Mouse (Mus musculus) thymus, adult 18-20 months (tissue): ENCODE measurements around the gene Fbxw17.
"Not testable (repeated sequence)": the region's sequence is repeated elsewhere in the genome, so short reads cannot be mapped to it uniquely, and the experiment has no call there.

Experiments used
- DNase-seq, 2 experiments: peaks; one replicate each; pipeline ENCODE4 v3.0.0; 2022; ENCODE audit warnings: mixed read lengths in 2 of 2

Fbxw17 gene

GRCm38 (mm10) chr13:50417389-50418183, at the start of gene Fbxw17:
Gene Fbxw17 (plus strand): TSS chr13:50417864.
- peak; percentile 48 to 51 for DNase-seq

GRCm38 (mm10) chr13:50372934-50373705, 44.5 kb upstream of the Fbxw17 start:
- DNase-seq, result not testable (repeated sequence)

- DNase-seq, result not testable (repeated sequence)
Observed at GRCm38 (mm10) chr13:50389146-50389545, 28.5 kb upstream of the Fbxw17 start.

GRCm38 (mm10) chr13:50418421-50418820, 757 bp downstream of the Fbxw17 start:
- no peak for DNase-seq

- DNase-seq, result no peak
Observed at GRCm38 (mm10) chr13:50423625-50424209, 6.1 kb downstream of the Fbxw17 start.

- no peak for DNase-seq
Observed at GRCm38 (mm10) chr13:50424517-50424916, 6.9 kb downstream of the Fbxw17 start.

GRCm38 (mm10) chr13:50426686-50427085, 9.0 kb downstream of the Fbxw17 start:
- DNase-seq, result no peak

- no peak for DNase-seq
Observed at GRCm38 (mm10) chr13:50443812-50444211, 26.1 kb downstream of the Fbxw17 start, which contains the start of gene Gm47429. Gene Gm47429 (minus strand): TSS chr13:50443912.

- DNase-seq, result no peak
Observed at GRCm38 (mm10) chr13:50445261-50445660, 27.6 kb downstream of the Fbxw17 start.

GRCm38 (mm10) chr13:50452266-50452665, 34.6 kb downstream of the Fbxw17 start:
- not testable (repeated sequence) for DNase-seq

- DNase-seq, result no peak
Observed at GRCm38 (mm10) chr13:50453426-50453825, 35.8 kb downstream of the Fbxw17 start.

- DNase-seq, result not testable (repeated sequence)
Observed at GRCm38 (mm10) chr13:50460433-50460832, 42.8 kb downstream of the Fbxw17 start.

GRCm38 (mm10) chr13:50464621-50465562, 47.2 kb downstream of the Fbxw17 start:
- no peak for DNase-seq

- no peak for DNase-seq
Observed at GRCm38 (mm10) chr13:50467007-50467406, 49.3 kb downstream of the Fbxw17 start, which contains the start of gene Nutm2. Gene Nutm2 (plus strand): TSS chr13:50467307.
